Mouse (Mus musculus): ENCODE results near the gene Itga9. TPM values are rescaled to one million over a fixed set of nuclear protein-coding genes. Genes with fewer than 3 reads are reported as not detected.

Itga9 gene
- total RNA-seq, 2 experiments from 2014 or later: 3.6 to 4.7 TPM

DNA sequence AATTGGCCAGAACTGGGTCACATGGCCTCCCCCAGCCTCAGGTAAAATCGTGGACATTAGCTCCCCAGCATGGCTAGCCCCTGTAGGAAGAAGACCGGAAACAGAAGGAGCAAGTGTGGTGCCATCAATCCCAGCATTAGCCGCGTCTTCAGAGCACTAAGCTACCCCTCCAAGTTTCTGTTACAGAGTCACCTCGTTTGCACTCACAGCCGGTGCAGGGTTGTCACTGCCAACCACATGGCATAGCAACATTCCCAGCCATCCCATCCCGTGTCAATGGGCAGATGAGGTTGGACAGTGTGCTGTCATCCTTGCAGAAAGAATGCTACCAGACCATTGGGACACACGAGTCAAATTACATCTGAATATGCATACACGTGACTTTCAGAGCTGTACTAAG is 324.1 kb downstream of the Itga9 start:
- no peak overlapping the region for H3K4me3 ChIP-seq
- no peak overlapping the region for H3K27ac ChIP-seq
- DNase-seq (ENCODE audit: low spot score in 2 of 2): no peak
- TF ChIP-seq CTCF (conservative IDR thresholded peaks at IDR 0.05): no peak

DNA sequence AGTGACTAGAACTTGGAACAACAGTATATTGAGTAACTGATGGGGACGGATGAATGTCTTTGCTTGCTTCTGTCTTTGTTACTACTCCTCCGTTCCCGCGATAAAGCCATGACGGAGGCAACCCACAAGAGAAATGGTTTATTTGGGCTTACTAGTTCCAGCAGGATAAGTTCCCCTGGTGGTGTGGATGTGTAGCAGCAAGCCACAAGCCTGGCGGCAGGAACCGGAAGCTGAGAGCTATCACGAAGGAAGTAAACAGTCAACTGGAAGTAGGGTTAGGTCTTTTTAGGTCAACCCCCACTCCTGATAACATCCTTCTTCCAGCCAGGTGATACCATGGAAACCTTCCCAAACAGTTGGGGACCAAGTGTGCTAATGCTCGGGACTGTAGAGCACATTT is 327.3 kb downstream of the Itga9 start:
- DNase-seq (ENCODE audit: low spot score in 2 of 2): no peak
- Histone ChIP-seq H3K4me3 (no peak overlapping the region), H3K27ac (no peak overlapping the region)
- TF ChIP-seq CTCF (conservative IDR thresholded peaks at IDR 0.05): peak; percentile 38; the same call in 1 of the 2 replicates

DNA sequence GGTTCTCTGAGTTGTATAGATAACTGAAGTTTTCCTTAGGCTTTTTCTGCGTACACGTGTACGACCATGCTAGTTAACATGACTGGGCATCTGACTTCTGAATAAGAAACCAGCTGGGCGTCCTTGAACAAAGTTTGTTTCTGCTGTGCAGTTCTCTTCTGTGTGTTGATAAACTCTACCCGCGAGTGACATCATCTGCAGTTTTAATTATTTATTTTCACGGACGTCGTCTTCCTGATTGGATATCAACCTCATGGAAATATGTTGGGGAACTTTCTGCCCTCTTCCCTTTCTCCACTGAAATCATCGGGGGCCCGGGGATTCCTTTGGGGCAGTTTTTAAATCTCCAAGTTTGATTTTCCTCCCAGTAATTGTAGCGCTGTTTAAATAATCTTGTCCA is 327.8 kb downstream of the Itga9 start:
- Histone ChIP-seq H3K27ac (no peak overlapping the region), H3K4me3 (no peak overlapping the region)
- TF ChIP-seq CTCF (conservative IDR thresholded peaks at IDR 0.05): no peak
- no peak for DNase-seq (ENCODE audit: low spot score in 2 of 2)

DNA sequence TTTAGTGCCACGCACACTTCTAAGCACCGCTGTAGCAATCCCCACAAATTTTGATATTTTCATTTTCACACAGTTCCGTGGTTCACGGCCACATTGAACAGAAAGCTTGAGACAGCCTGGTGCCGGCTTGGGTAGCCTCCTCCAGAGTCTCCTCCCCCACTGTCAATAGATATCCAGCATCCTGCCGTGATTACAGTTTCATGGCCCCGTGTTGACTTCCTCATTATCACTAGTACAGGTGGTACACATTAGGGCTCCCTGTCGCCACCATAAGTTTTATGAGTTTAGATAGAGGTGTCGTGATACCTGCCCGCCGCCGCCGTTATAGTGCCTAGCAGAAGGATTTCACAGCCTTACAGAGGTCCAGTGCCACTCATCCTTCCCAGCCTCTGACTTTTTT is 328.6 kb downstream of the Itga9 start:
- DNase-seq (ENCODE audit: low spot score in 2 of 2): no peak
- H3K4me3 ChIP-seq: no peak overlapping the region
- TF ChIP-seq CTCF (conservative IDR thresholded peaks at IDR 0.05): no peak
- no peak overlapping the region for H3K27ac ChIP-seq

DNA sequence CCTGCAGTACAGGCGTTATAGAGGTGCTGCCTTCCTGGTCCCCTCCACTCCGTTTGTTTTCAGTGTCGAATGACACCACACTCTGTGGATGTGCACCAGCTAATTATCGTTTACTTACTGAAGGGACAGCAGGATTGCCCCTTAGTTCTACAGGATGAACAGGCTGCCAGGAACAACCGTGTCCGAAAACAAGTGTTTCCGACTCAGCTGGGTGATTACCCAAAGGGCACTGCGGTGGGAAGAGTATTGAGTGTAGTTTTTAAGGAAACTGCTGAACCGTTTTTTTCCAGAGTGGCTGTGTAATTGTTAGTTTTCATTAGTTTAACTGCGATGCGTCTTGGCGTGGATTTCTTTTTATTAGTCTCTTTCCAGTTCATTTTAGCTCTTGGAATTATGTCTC is 329.6 kb downstream of the Itga9 start:
- no peak for TF ChIP-seq CTCF (conservative IDR thresholded peaks at IDR 0.05)
- peak overlapping the region; percentile 9; the same call in 1 of the 2 replicates for H3K4me3 ChIP-seq
- no peak for DNase-seq (ENCODE audit: low spot score in 2 of 2)
- H3K27ac ChIP-seq: peak overlapping the region; percentile 65

DNA sequence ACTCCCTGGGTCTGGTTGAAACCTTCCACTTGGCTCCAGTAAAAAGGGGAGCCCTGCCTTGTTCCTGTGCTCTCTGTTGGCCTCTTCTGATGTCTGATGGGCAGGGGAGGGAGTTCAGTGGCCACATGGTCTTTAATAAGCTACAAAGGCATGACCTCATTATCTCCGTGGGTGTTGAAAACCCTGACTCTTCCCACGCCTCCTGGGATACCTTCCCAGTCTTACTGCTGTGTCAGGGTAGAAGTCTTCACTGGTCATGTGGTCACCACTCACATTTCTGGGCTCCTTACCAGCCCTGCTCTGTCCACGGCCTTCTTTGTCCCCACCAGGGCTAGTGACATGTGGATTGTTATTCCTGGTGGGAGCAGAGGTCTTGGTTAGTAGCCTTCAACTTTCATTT is 331.0 kb downstream of the Itga9 start:
- Histone ChIP-seq H3K27ac (no peak overlapping the region; the same call in 1 of the 2 replicates), H3K4me3 (no peak overlapping the region)
- TF ChIP-seq CTCF (conservative IDR thresholded peaks at IDR 0.05): no peak
- no peak for DNase-seq (ENCODE audit: low spot score in 2 of 2)

DNA sequence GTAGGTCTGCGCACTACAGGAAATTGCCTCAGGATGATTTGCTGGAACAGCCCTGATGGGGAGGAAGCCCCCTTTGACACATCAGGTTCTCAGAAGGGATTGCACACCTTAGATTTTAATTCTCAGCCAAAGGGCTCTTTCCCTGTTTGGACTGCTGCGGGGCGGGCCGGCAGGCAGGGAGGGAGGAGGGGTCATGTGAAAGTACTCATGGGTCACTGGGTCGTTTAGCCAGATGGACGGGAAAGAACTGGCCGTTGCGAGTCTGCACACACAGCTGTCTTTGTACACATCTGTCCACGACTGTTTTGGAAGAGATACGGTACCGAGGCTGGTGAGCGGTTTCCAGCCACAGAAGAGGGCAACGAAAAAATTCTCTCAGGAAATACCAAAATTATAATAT is 332.9 kb downstream of the Itga9 start:
- Histone ChIP-seq H3K4me3 (no peak overlapping the region), H3K27ac (no peak overlapping the region; the same call in 1 of the 2 replicates)
- no peak for TF ChIP-seq CTCF (conservative IDR thresholded peaks at IDR 0.05)
- DNase-seq (ENCODE audit: low spot score in 2 of 2): no peak

DNA sequence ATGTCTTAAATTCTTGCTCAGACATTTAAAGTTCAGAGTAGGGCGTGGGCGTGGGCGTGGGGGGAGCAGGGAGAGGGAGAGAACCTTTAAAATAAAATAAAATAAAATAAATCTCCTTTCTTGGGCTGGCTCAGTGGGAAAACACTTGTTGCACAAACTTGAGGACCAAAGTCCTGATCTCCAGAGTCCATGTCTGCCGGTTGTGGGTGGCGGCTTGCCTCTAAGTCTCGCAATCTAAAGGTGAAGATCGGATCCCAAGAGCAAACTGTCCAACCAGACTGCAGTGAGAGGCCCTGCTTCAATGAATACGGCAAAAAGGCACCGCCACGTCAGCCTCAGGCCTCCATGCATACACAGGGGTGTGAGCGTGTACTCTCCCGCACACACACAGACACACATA is 333.3 kb downstream of the Itga9 start:
- peak overlapping the region; percentile 64 for H3K27ac ChIP-seq
- H3K4me3 ChIP-seq: no peak overlapping the region
- DNase-seq (ENCODE audit: low spot score in 2 of 2): no peak
- no peak for TF ChIP-seq CTCF (conservative IDR thresholded peaks at IDR 0.05)

DNA sequence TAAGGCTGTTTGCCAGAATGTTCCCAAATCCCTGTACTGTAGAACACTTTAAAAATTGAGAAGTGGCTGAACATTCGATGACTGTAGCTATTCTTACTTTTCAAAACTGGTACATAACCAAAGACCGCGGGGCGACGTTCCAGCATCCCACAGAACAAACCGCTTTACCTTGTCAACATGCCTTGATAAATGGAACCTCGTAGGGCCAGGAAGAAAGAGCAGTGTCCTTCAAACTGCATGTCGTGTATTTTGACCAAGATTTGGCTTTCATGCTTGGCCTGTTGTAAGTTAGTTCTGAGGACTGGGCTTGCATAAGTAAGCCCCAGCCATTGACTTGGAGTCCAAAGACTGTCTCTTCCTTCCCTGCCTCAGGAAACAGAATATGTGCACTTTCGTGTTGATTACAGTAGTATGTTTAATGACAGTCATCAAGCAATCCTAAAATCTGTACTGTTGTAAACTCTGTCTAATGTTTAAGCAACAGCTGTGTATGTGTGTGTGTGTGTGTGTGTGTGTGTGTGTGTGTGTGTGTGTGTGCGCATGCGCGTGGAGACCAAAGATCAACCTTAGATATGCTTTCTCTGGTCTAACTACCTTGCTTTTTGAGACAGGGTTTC is 334.2 kb downstream of the Itga9 start:
- peak overlapping the region; percentile 64 for H3K27ac ChIP-seq
- no peak for TF ChIP-seq CTCF (conservative IDR thresholded peaks at IDR 0.05)
- no peak overlapping the region for H3K4me3 ChIP-seq
- DNase-seq (ENCODE audit: low spot score in 2 of 2): no peak

DNA sequence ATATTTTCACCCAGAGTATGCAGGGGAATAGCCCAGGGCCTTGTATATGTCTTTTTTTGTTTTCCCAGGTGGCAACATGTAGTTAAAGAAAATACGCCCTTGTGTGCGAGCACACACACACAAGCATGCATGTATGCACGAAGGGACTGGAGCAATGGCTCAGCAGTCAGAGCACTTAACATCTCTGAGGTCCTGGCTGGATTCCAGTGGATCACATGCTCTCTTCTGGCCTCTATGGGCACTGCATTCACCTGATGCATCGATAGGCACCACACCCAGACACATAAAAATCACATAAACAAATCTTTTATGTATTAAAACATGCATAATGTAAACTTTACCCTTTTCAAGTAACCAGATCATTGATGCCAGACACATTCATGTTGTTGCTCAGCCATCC is 335.5 kb downstream of the Itga9 start:
- H3K4me3 ChIP-seq: no peak overlapping the region
- H3K27ac ChIP-seq: no peak overlapping the region
- TF ChIP-seq CTCF (conservative IDR thresholded peaks at IDR 0.05): no peak
- no peak for DNase-seq (ENCODE audit: low spot score in 2 of 2)

DNA sequence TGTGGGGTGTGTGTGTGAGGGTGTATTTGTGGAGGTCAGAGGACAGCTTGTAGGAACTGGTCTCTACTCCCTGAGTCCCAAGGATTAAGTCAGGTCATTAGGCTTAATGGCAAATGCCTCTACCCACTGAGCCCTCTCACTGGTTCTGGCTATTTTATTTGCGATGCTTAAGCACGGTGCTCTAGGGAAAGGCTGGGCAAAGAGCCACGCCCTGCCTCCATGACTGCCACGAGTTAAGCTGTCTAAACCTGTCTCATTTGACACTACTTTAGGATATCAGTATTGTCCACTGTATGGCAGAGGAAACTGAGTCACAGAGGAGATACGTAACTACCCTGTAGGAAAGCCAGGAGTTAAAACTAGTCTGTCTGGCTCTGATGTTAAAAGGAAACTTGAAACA is 337.5 kb downstream of the Itga9 start:
- no peak overlapping the region for H3K4me3 ChIP-seq
- no peak for DNase-seq (ENCODE audit: low spot score in 2 of 2)
- no peak overlapping the region for H3K27ac ChIP-seq
- no peak for TF ChIP-seq CTCF (conservative IDR thresholded peaks at IDR 0.05)

DNA sequence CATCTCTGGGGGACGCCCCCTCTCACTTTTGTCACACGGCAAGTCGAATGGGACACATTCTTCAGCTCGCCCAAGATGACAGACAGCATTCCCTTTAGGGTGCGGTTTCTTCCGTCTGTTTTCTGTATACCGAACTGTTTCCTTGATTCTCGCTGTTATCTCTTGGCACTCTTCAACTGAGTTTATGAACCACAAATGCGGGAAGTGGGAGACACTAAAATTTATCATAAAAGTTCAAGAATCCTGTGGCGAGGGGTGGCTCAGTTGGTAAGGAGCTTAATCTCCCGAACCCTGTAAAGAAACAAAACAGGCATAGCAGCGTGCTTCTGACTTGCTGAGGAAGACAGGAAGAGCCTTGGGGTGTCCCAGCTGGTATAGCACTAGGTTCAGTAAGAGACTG is 337.9 kb downstream of the Itga9 start:
- TF ChIP-seq CTCF (conservative IDR thresholded peaks at IDR 0.05): no peak
- Histone ChIP-seq H3K4me3 (no peak overlapping the region), H3K27ac (no peak overlapping the region)
- no peak for DNase-seq (ENCODE audit: low spot score in 2 of 2)

DNA sequence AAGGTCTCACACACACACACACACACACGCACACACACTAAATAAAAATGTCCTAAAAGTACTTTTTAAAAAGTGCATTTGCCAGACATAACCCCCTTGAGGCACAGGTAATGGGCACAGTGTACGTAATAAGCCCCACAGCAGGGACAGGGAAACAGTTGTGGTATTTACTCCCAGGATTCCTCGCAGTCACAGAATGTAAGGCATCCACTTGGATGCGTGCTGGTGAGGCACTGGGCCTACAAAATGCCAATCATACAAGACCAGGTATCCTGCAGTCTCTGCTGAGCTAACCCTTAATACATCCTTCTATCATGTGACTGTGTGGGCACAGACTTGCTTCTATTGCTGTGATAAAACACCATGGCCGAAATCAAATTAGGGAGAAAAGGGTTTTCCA is 342.0 kb downstream of the Itga9 start:
- DNase-seq (ENCODE audit: low spot score in 2 of 2): no peak
- Histone ChIP-seq H3K27ac (no peak overlapping the region), H3K4me3 (no peak overlapping the region)
- TF ChIP-seq CTCF (conservative IDR thresholded peaks at IDR 0.05): no peak

DNA sequence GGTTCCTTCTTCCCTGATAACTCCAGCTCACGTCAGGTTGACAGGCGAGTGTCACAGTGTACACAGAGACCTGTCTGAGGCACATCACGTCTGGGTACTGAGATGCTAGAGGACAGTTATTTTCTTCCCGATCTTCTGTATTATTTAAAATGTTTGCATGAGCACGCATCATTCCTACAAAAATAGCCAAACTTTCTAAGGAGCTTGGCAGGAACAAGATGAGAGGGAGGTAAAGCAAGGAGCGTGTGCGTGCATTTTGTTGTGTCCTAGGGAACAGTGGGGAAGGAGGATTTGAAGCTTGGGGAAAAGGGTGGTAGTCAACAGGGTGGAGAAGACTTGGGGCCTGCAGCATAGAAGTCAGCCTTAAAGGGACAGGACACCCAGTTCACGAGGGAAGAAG is 342.6 kb downstream of the Itga9 start:
- no peak for TF ChIP-seq CTCF (conservative IDR thresholded peaks at IDR 0.05)
- DNase-seq (ENCODE audit: low spot score in 2 of 2): no peak
- Histone ChIP-seq H3K4me3 (no peak overlapping the region), H3K27ac (no peak overlapping the region)

DNA sequence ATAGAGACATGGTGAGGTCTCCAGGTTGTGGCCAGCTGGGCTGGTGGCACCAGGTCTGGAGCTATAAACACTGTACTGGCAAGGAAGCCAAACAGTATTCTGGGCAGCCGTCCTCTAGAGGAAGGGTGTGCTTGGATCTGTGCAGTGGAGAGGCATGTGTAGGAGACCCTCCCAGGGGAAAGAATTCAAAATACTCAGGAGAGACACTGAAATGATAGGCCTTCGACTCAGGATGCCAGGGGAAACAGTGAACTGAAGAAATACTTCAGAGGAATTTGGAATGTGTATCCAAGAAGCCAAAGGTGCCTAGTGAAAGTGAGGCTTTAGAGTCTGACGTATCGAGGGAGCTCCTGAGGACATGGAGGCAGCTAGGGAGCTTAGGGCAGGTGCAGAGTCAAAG is 343.2 kb downstream of the Itga9 start:
- TF ChIP-seq CTCF (conservative IDR thresholded peaks at IDR 0.05): no peak
- H3K4me3 ChIP-seq: no peak overlapping the region
- no peak for DNase-seq (ENCODE audit: low spot score in 2 of 2)
- H3K27ac ChIP-seq: no peak overlapping the region; the same call in 1 of the 2 replicates

Measured in layer of hippocampus, adult 2 months (tissue).